Comparison of ENCODE assay signal across 8 mouse cellular contexts in the genomic region with DNA sequence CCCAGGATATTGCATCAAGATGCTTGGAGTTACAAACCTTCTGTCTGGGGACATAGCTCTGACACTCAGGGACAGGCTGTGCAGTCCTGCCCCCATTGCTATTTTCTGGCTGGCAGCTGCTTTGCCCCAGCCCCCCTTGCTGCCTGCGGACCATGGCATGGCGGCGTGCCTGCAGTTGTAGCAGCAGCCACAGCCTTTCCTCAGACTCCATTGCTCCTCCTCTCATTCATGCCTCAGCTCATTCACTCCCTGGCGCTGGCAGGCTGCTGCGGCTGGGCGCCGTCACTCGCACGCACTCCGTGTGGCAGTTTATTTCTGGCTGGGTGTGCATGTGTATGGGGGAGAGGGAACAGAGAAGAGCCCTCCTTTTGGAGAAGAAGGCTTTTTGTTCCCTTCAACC. TPM values are rescaled to one million over a fixed set of nuclear protein-coding genes. Genes with fewer than 3 reads are reported as not detected.
DNase-seq lines count a peak whose midpoint lies in the region; ATAC-seq and TF ChIP-seq lines count a peak whose summit lies in the region.

No protein-coding gene starts in this region.

- WGBS in forebrain, embryonic 14.5 days = 2% methylated on average over 10 of the region's 10 CpGs
- 20% methylated on average over 10 of the region's 10 CpGs for WGBS in hindbrain, embryonic 12.5 days
- 39% methylated on average over 10 of the region's 10 CpGs for WGBS in lung, adult 2 months

- H3K27ac ChIP-seq in forebrain, embryonic 14.5 days (ENCODE audit: low read depth, low read length) = no peak overlapping the region; the same call in 1 of the 2 replicates
- no peak overlapping the region for H3K27ac ChIP-seq in hindbrain, embryonic 12.5 days

- no peaks in the 10 kb centered on the region for H3K9me3 ChIP-seq in forebrain, embryonic 14.5 days (replicated peaks; ENCODE audit: control insufficient read depth, low read length)
- H3K9me3 ChIP-seq in hindbrain, embryonic 12.5 days (replicated peaks) = no peaks in the 10 kb centered on the region

- peak overlapping the region; percentile 32 for H3K4me3 ChIP-seq in forebrain, embryonic 14.5 days (ENCODE audit: low read depth, low read length)
- H3K4me3 ChIP-seq in hindbrain, embryonic 12.5 days = 0 out of 2 replicates have a peak overlapping the region, but pooled peaks have one; percentile 0
- no peak overlapping the region for H3K4me3 ChIP-seq in lung, adult 2 months (replicated peaks; ENCODE audit: extremely low read depth, low read depth, low read length)

- H3K9ac ChIP-seq in forebrain, embryonic 14.5 days (ENCODE audit: low read length) = peak overlapping the region; percentile 55
- peak overlapping the region; percentile 9; the same call in 1 of the 2 replicates for H3K9ac ChIP-seq in hindbrain, embryonic 12.5 days

- H3K4me2 ChIP-seq in forebrain, embryonic 14.5 days (ENCODE audit: low read length) = peak overlapping the region; percentile 65
- peak overlapping the region; percentile 71 for H3K4me2 ChIP-seq in hindbrain, embryonic 12.5 days (replicated peaks)

- no peak for TF ChIP-seq CTCF in lung, adult 2 months (IDR thresholded peaks at IDR 0.05; ENCODE audit: insufficient read depth, low read length)

- DNase-seq in adrenal gland, postnatal 14 days = peak; percentile 10
- no peak for DNase-seq in adrenal gland, postnatal 25 days
- peak; percentile 85 for DNase-seq in forebrain, embryonic 14.5 days (ENCODE audit: low spot score)
- peak; percentile 16 for DNase-seq in lung, adult 2 months
- peak; percentile 73 for DNase-seq in retina, postnatal 1 day
- DNase-seq in adipocyte (ENCODE audit: low spot score) = no peak
- no peak for DNase-seq in urinary bladder, postnatal 25 days (ENCODE audit: low spot score)

- TF ChIP-seq POLR2A in lung, adult 2 months (IDR thresholded peaks at IDR 0.05; ENCODE audit: borderline replicate concordance, extremely low read depth, low read depth, low read length) = no peak

- no peaks in the 10 kb centered on the region for H3K27me3 ChIP-seq in forebrain, embryonic 14.5 days (replicated peaks; ENCODE audit: control insufficient read depth, insufficient read depth, low read length)
- no peaks in the 10 kb centered on the region for H3K27me3 ChIP-seq in hindbrain, embryonic 12.5 days

- no peaks in the 10 kb centered on the region for H3K36me3 ChIP-seq in forebrain, embryonic 14.5 days (ENCODE audit: control insufficient read depth, insufficient read depth, low read length)
- no peaks in the 10 kb centered on the region for H3K36me3 ChIP-seq in hindbrain, embryonic 12.5 days

- peaks cover 25% of the 10 kb centered on the region for H3K4me1 ChIP-seq in forebrain, embryonic 14.5 days (ENCODE audit: control insufficient read depth, insufficient read depth, low read length)
- peaks cover 29% of the 10 kb centered on the region for H3K4me1 ChIP-seq in hindbrain, embryonic 12.5 days
- no peaks in the 10 kb centered on the region; the same call in 1 of the 2 replicates for H3K4me1 ChIP-seq in lung, adult 2 months (ENCODE audit: control insufficient read depth, insufficient read depth, low read length)

- peak; percentile 84 for ATAC-seq in forebrain, embryonic 14.5 days
- peak; percentile 59 for ATAC-seq in hindbrain, embryonic 12.5 days (ENCODE audit: low FRiP score)

RNA-seq across cellular contexts. Expression of a gene that starts 2.0 kb away (rescaled TPM):
- 0.56 and 0.60 TPM in 2 replicates for total RNA-seq in adrenal gland, postnatal 14 days (2021)
- total RNA-seq in adrenal gland, postnatal 25 days (2021) = 0.12 TPM in 1 of 2 replicates, not detected in the other
- 36.1 and 44.6 TPM in 2 replicates for polyA plus RNA-seq in forebrain, embryonic 14.5 days (2014; fragmentation: Nextera tagmentation; extraction: Ambion mirVana)
- polyA plus RNA-seq in hindbrain, embryonic 12.5 days (2016; fragmentation: Nextera tagmentation; extraction: Ambion mirVana) = 19.7 and 20.3 TPM in 2 replicates
- polyA plus RNA-seq in lung, adult 2 months (2012; rRNA removed) = 0.15 and 0.26 TPM in 2 replicates

Comparison
In these comparisons a context has a peak if more than half of its experiments do, and no peak if none do; other contexts are left out.
1. DNase-seq: peak in adrenal gland, postnatal 14 days (single experiment), forebrain, embryonic 14.5 days (single experiment), lung, adult 2 months (single experiment) and retina, postnatal 1 day (single experiment); none in adrenal gland, postnatal 25 days (single experiment), adipocyte (single experiment) and urinary bladder, postnatal 25 days (single experiment).
2. RNA of a gene that starts 2.0 kb away (polyA plus RNA-seq): 36.1 to 44.6 TPM in forebrain, embryonic 14.5 days and 19.7 to 20.3 TPM in hindbrain, embryonic 12.5 days; 0.15 to 0.26 TPM in lung, adult 2 months; every median in the first group is over 10 times any median in the second.